Mouse (Mus musculus): ENCODE results near the gene Yif1b. TPM values are rescaled to one million over a fixed set of nuclear protein-coding genes. Genes with fewer than 3 reads are reported as not detected.

Yif1b gene
- polyA plus RNA-seq, 1 experiment from 2014 or later = 51.2 TPM

DNA sequence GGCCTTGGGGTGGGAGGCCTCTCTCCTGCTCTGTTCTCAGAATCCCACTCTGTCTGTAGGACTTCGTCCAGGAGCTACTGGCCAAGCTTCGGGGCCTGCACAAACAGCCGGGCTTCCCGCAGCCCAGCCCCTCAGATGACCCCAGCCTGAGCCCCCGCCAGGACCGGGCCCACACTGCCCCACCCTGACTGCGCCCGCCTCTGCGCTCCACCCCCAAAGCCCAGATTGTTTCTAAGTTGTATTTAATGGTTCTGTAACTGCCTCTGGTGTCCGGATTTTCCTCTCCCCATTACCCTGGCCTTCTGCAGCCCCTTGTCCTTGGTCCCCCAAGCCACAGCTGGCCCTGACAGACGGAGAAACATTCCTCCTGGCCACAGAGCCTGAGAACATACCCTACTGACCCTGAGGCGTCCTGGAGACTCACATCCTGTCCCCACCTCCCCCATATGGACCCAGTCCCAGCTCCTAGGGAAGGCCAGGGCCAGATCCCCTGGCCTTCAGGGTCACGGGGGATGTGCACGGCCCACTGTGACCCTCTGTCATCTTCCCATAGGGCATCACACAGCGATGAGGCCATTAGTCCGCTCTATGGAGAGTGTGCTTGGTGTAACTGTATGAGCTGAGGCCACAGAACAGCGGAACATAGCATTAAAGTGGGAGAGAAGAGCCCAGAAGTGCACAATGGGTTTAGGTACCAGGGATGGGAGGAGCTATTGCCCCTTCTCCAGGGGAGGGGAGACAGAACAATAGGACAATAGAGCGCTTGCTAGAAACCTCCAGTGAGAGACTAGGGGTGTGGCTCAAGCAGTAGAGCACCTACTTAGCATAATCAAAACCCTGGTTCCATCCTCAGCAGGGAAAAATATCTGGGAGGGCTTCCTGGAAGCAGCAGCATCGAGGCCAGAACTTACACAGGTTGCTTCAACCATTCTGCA lies 55.3 kb downstream of the Yif1b start:
- Histone ChIP-seq H3K4me3 (replicated peaks) (no peak overlapping the region), H3K27ac (no peak overlapping the region)
- ATAC-seq (ENCODE audit: low read depth) = no peak

DNA sequence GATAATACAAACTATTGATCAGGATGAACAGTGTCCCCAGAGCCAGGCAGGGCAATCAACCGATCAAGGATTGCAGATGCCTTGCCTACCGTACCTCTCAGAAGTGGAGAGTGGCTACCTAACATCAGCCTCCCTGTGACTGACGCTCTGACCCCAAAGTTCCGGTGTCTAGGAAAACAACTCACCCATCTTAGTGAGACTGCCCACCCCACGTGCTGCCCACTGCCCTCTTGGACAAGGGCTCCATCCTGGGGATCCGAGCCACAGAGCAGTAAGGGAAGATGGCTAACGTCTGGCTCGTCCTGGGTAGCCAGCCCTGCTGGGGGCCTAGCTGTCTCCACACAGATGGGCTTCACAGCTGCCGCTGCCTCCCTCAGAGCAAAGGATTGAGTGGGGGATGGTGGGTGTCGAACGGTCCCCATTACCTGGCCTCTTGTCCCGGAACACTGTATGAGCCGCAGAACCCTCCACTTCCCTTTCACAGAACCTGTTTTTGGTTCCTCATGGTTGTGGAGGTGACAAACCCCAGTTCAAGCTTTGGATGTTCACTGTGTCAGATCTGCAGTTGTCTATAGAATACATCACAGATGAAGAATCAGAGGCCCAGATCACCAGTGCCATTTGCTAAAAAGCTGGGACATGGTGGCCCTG lies 56.1 kb downstream of the Yif1b start:
- Histone ChIP-seq H3K4me1 (replicated peaks) (peaks cover 32% of the 10 kb centered on the region), H3K4me2 (no peak overlapping the region), H3K27me3 (peaks cover 23% of the 10 kb centered on the region), H3K9me3 (replicated peaks) (no peaks in the 10 kb centered on the region), H3K36me3 (no peaks in the 10 kb centered on the region), H3K9ac (no peak overlapping the region), H3K27ac (no peak overlapping the region), H3K4me3 (replicated peaks) (no peak overlapping the region)
- DNase-seq = no peak
- 68% methylated on average over 13 of the region's 13 CpGs for WGBS (ENCODE audit: insufficient replicate concordance)
- no peak for ATAC-seq (ENCODE audit: low read depth)

More for the DNA sequence above, 55.3 kb downstream of the Yif1b start:
- Histone ChIP-seq H3K4me2 (no peak overlapping the region), H3K9me3 (replicated peaks) (no peaks in the 10 kb centered on the region), H3K36me3 (no peaks in the 10 kb centered on the region), H3K4me1 (replicated peaks) (peaks cover 40% of the 10 kb centered on the region), H3K27me3 (peaks cover 25% of the 10 kb centered on the region), H3K9ac (no peak overlapping the region)
- WGBS (ENCODE audit: insufficient replicate concordance) = 52% methylated on average over 19 of the region's 19 CpGs
- DNase-seq = no peak

DNA sequence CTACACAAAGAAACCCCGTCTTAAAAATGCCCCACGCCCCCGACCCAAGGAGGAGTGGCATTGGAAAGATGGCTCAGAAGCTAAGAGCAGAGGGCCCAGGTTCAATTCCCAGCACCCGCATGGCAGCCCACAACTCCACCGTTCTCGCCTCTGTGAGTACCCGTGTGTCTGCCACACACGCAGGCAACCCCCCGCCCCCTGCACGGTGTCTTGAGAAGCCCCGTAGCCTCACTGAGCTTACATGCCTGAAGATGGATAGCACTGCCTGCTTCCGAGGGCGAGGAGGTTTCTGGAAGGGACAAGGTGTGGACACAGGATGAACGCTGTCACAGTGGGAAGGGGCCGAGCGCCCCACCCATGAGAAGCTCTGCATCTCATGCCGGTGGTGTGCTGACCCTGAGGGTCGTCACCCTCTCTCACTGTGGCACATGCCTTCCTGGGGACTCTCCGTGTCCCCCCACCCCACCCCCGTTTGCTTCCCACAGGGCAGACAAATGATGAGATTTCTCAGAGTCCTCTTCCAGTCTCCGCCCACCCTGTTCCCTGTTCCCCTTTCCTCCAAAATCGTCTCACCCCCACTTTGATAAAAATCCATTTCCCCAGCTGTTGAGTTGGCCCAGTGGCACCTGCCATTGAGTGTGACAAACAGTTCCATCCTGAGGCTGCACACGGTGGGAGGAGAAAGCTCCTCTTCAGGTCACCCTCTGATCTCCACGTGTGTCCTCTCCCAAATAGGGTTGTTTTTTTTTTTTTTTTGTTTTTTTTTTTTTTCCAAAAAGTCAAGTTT lies 57.9 kb downstream of the Yif1b start:
- Histone ChIP-seq H3K36me3 (no peaks in the 10 kb centered on the region), H3K4me3 (replicated peaks) (no peak overlapping the region), H3K27ac (no peak overlapping the region), H3K9ac (no peak overlapping the region), H3K27me3 (peaks cover 10% of the 10 kb centered on the region), H3K4me1 (replicated peaks) (peaks cover 23% of the 10 kb centered on the region), H3K9me3 (replicated peaks) (no peaks in the 10 kb centered on the region), H3K4me2 (no peak overlapping the region)
- ATAC-seq (ENCODE audit: low read depth) = no peak
- WGBS (ENCODE audit: insufficient replicate concordance) = 73% methylated on average over 24 of the region's 24 CpGs
- no peak for DNase-seq

DNA sequence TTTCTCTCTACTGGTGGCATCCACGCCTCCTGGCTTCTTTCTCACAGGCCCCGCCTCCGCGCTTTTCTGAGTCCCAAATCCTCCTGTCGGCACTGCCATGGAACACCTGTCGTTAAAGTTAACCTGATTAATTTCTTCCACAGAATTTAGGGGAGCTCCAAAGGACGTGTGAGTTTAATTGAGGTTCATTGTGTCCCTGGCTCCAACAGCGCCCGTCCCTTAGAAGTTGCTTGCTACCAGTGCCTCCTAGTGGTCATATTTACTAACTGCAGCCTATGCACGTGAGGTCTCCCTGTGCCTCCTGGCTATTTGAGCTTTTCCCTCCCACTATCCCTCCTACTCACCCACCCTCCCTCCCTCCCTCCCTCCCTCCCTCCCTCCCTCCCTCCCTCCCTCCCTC lies 58.9 kb downstream of the Yif1b start:
- WGBS (ENCODE audit: insufficient replicate concordance) = 14% methylated on average over 10 of the region's 10 CpGs
- no peak for ATAC-seq (ENCODE audit: low read depth)

More for the DNA sequence above, 58.9 kb downstream of the Yif1b start:
- no peak overlapping the region for H3K27ac ChIP-seq
- H3K9me3 ChIP-seq (replicated peaks) = no peaks in the 10 kb centered on the region
- DNase-seq = no peak
- no peak overlapping the region for H3K4me2 ChIP-seq
- peaks cover 14% of the 10 kb centered on the region for H3K27me3 ChIP-seq
- H3K4me1 ChIP-seq (replicated peaks) = peaks cover 18% of the 10 kb centered on the region
- no peak overlapping the region for H3K9ac ChIP-seq
- H3K4me3 ChIP-seq (replicated peaks) = no peak overlapping the region
- H3K36me3 ChIP-seq = no peaks in the 10 kb centered on the region

Other genes with a start within 250 kb of the Yif1b start
- 0.16 and 0.22 TPM in 2 replicates for gene Ryr1, start 113.2 kb upstream of the Yif1b start, polyA plus RNA-seq (2015; fragmentation: Nextera tagmentation; extraction: Ambion mirVana)
- 0.29 and 0.32 TPM in 2 replicates for gene Rasgrp4, start 103.5 kb upstream of the Yif1b start, polyA plus RNA-seq (2015; fragmentation: Nextera tagmentation; extraction: Ambion mirVana)
- 8.1 and 8.5 TPM in 2 replicates for gene Fam98c, start 82.1 kb upstream of the Yif1b start, polyA plus RNA-seq (2015; fragmentation: Nextera tagmentation; extraction: Ambion mirVana)
- 0.07 and 0.10 TPM in 2 replicates for gene Ggn, start 68.1 kb upstream of the Yif1b start, polyA plus RNA-seq (2015; fragmentation: Nextera tagmentation; extraction: Ambion mirVana)
- 0.23 and 0.41 TPM in 2 replicates for gene Spred3, start 67.9 kb upstream of the Yif1b start, polyA plus RNA-seq (2015; fragmentation: Nextera tagmentation; extraction: Ambion mirVana)
- 136 and 155 TPM in 2 replicates for gene Psmd8, start 57.6 kb upstream of the Yif1b start, polyA plus RNA-seq (2015; fragmentation: Nextera tagmentation; extraction: Ambion mirVana)
- 0.09 and 0.22 TPM in 2 replicates for gene Catsperg1, start 24.3 kb upstream of the Yif1b start, polyA plus RNA-seq (2015; fragmentation: Nextera tagmentation; extraction: Ambion mirVana)
- gene Kcnk6, start 5.8 kb upstream of the Yif1b start, polyA plus RNA-seq (2015; fragmentation: Nextera tagmentation; extraction: Ambion mirVana) = 1.5 and 1.6 TPM in 2 replicates
- gene 2200002D01Rik, start 10.1 kb downstream of the Yif1b start, polyA plus RNA-seq (2015; fragmentation: Nextera tagmentation; extraction: Ambion mirVana) = 3.1 and 4.4 TPM in 2 replicates
- gene Spint2, start 43.6 kb downstream of the Yif1b start, polyA plus RNA-seq (2015; fragmentation: Nextera tagmentation; extraction: Ambion mirVana) = 24.9 and 25.2 TPM in 2 replicates
- gene Ppp1r14a, start 51.0 kb downstream of the Yif1b start, polyA plus RNA-seq (2015; fragmentation: Nextera tagmentation; extraction: Ambion mirVana) = 3.2 and 3.6 TPM in 2 replicates
- 1.7 and 2.3 TPM in 2 replicates for gene Dpf1, start 65.6 kb downstream of the Yif1b start, polyA plus RNA-seq (2015; fragmentation: Nextera tagmentation; extraction: Ambion mirVana)